Mouse (Mus musculus) thymus, adult 2 months (tissue): ENCODE measurements around the gene Kctd15. TPM values are rescaled to one million over a fixed set of nuclear protein-coding genes. Genes with fewer than 3 reads are reported as not detected.

ENCODE experiments used
- DNase-seq: peaks from one replicate; pipeline ENCODE4 v3.0.0; 2021
- H3K27ac ChIP-seq: fragments of 200-500 bp; 2 replicates; pipeline ENCODE4 v1.5.1; 2012; ENCODE audit warnings: low read length, control low read depth; ENCODE audit not compliant: control insufficient read depth, insufficient read depth
- H3K27me3 ChIP-seq: fragments of 200-500 bp; 2 replicates; pipeline ENCODE4 v1.6.1; 2012; ENCODE audit warnings: mild to moderate bottlenecking, low read length, moderate library complexity, mixed read lengths; ENCODE audit not compliant: control insufficient read depth, insufficient read depth
- H3K36me3 ChIP-seq: fragments of 200-500 bp; 2 replicates; pipeline ENCODE4 v1.6.1; 2012; ENCODE audit warnings: mild to moderate bottlenecking, low read length, moderate library complexity; ENCODE audit not compliant: control insufficient read depth, insufficient read depth
- H3K4me1 ChIP-seq: fragments of 200-500 bp; replicated peaks from 2 replicates; pipeline ENCODE4 v1.6.1; 2012; ENCODE audit warnings: low read length; ENCODE audit not compliant: control insufficient read depth, insufficient read depth
- H3K4me3 ChIP-seq: fragments of 200-500 bp; 2 replicates; pipeline ENCODE4 v1.5.1; 2012; ENCODE audit warnings: mild to moderate bottlenecking, low read length, control low read depth, moderate library complexity; ENCODE audit not compliant: control insufficient read depth, insufficient read depth
- CTCF ChIP-seq: fragments of 200-500 bp; IDR thresholded peaks from 2 replicates; pipeline ENCODE4 v1.5.1; 2012; ENCODE audit warnings: mild to moderate bottlenecking, control low read depth, low read length, moderate library complexity, borderline replicate concordance; ENCODE audit not compliant: control insufficient read depth, poor library complexity, insufficient read depth; ENCODE audit errors: extremely low read depth
- POLR2A ChIP-seq: fragments of 200-500 bp; IDR thresholded peaks from 2 replicates; pipeline ENCODE4 v1.6.1; 2012; ENCODE audit warnings: mild to moderate bottlenecking, low read length, control low read depth, moderate library complexity; ENCODE audit not compliant: control insufficient read depth, poor library complexity, insufficient read depth; ENCODE audit errors: extremely low read depth
- WGBS: fragments of 180-500 bp; shearing (Covaris S2); methylation state at CpG from one replicate; pipeline ENCODE4 v1.1.7; 2018; 5-methylcytosine and 5-hydroxymethylcytosine counted together
- polyA plus RNA-seq: library from polyadenylated mRNA; depleted of rRNA; stranded (reverse); fragments of >200 nt; gene quantifications from 2 replicates; pipeline ENCODE4 v1.2.3, GENCODE M21; 2012

Kctd15 gene
- polyA plus RNA-seq, 1 experiment, result 14.2 TPM

DNA sequence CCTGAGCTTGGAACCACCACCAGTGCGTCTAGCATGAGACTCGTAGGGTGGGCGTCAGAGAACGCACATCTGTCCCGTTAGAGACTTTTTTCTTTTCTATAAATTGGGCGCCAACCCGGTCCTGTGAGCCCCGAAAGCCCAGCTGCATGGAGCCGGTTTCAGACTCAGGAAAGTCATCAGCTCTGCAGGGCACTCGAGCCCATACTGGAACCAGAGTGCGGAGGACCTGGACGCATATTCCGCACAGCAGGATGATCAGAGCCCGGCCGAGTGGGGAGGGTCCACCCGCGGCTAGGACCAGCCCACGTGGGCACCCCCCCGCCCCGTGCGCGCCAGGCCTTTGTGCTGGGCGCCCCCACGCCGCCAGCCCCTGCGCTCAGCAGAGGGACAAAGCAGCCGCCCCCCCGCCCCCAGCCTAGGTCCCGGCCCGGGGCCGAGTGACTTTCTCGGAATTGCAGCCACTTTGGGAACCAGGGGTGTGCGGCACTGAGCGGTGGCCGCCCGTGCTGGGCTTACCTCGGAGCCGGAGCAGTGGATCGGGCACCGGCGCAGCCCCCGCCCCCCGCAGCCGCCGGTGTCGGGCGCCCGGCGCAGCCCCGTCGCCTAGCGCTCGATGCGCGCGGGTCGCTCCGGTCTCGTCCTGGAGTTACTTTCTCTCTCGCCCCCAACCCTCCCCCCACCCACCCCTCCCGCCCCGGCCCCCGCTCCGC, 2.6 kb downstream of the Kctd15 start:
- H3K4me3 ChIP-seq, result peak overlapping the region; percentile 11; the same call in 1 of the 2 replicates
- 2% methylated on average over 59 of the region's 64 CpGs for WGBS

GRCm38 (mm10) chr7:34652751-34653502, 3.6 kb downstream of the Kctd15 start:
- Histone ChIP-seq H3K4me1 (no peaks in the 10 kb centered on the region), H3K27me3 (peaks cover 12% of the 10 kb centered on the region), H3K36me3 (no peaks in the 10 kb centered on the region), H3K4me3 (no peak overlapping the region), H3K27ac (no peak overlapping the region)
- DNase-seq, result no peak
- TF ChIP-seq POLR2A (no peak), CTCF (no peak)
- WGBS, result 7% methylated on average over 48 of the region's 48 CpGs

More for the DNA sequence above, 2.6 kb downstream of the Kctd15 start:
- Histone ChIP-seq H3K27ac (no peak overlapping the region), H3K4me1 (no peaks in the 10 kb centered on the region), H3K27me3 (peaks cover 12% of the 10 kb centered on the region), H3K36me3 (no peaks in the 10 kb centered on the region)
- no peak for DNase-seq
- no peak for TF ChIP-seq CTCF
- TF ChIP-seq POLR2A, result no peak

DNA sequence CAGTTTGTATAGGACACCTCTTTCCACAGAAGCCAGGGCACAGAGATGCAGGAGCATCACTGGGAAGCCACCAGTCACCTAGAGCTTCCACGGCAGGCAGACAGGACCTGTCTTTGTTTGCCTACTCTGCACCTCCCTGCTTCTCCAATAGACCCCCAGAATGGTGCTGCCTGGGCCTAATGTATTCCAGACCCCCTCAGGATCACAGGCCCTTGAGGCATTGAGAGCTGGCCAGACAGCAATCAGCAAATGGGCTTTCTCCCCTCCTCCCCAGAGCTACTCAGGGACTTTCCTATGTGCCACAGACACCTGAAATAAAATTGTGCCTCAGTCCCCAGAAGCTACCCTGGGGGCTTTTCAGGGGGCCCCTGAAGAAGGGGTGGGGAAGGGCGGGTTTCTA, 5.2 kb downstream of the Kctd15 start:
- H3K27ac ChIP-seq, result no peak overlapping the region
- whole genome bisulfite sequencing, result 75% methylated on average over 2 of the region's 2 CpGs
- H3K4me1 ChIP-seq, result no peaks in the 10 kb centered on the region
- peaks cover 12% of the 10 kb centered on the region for H3K27me3 ChIP-seq
- no peaks in the 10 kb centered on the region for H3K36me3 ChIP-seq
- DNase-seq, result no peak
- no peak overlapping the region for H3K4me3 ChIP-seq
- TF ChIP-seq POLR2A, result no peak
- TF ChIP-seq CTCF, result no peak

- H3K36me3 ChIP-seq, result no peaks in the 10 kb centered on the region
- WGBS, result 50% methylated on average over 9 of the region's 9 CpGs
Observed at GRCm38 (mm10) chr7:34647052-34647451, 9.5 kb downstream of the Kctd15 start.

DNA sequence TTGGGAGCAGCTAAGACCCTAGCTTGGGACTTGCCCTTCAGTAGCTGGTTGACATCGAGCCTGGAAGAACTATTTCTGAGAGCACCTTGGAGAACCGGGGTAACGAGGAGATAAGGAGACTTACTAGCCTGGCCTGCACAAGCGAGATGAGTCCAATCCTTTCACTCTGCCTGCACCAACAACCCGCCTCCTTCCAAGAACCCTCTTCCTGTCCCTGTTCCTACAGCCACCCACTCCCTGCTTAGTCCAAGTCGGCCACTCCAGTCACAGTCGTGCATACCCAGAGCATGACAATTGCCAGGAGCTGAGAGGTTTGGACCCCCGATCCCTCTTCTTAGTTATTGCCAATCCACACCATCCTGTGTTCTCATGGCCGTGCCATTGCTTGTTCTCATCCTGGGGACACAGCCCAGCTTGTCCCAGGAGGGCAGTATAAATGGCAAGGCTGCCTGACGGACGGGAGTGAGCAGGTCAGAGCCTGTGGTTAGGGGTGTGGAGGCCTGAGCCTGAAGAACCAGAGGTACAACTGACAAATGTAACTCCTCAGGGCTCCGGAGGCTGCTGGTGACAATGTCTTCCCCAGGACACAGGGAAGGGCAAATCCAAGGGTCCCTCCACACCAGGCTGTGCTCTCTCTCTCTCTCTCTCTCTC, 10.3 kb downstream of the Kctd15 start:
- Histone ChIP-seq H3K4me3 (no peak overlapping the region), H3K27me3 (no peaks in the 10 kb centered on the region), H3K36me3 (no peaks in the 10 kb centered on the region), H3K27ac (no peak overlapping the region), H3K4me1 (no peaks in the 10 kb centered on the region)
- DNase-seq, result no peak
- WGBS, result 91% methylated on average over 12 of the region's 12 CpGs
- no peak for TF ChIP-seq CTCF
- TF ChIP-seq POLR2A, result no peak

More at GRCm38 (mm10) chr7:34647052-34647451, 9.5 kb downstream of the Kctd15 start:
- TF ChIP-seq POLR2A, result no peak
- no peak overlapping the region for H3K27ac ChIP-seq
- H3K27me3 ChIP-seq, result no peaks in the 10 kb centered on the region
- no peak for DNase-seq
- no peaks in the 10 kb centered on the region for H3K4me1 ChIP-seq
- H3K4me3 ChIP-seq, result no peak overlapping the region

GRCm38 (mm10) chr7:34645623-34646022, 10.9 kb downstream of the Kctd15 start:
- no peaks in the 10 kb centered on the region for H3K27me3 ChIP-seq
- H3K4me3 ChIP-seq, result no peak overlapping the region
- WGBS, result 93% methylated on average over 2 of the region's 2 CpGs
- H3K36me3 ChIP-seq, result no peaks in the 10 kb centered on the region
- H3K4me1 ChIP-seq, result no peaks in the 10 kb centered on the region
- H3K27ac ChIP-seq, result no peak overlapping the region
- no peak for DNase-seq
- TF ChIP-seq POLR2A, result no peak
- no peak for TF ChIP-seq CTCF

GRCm38 (mm10) chr7:34644591-34644990, 11.9 kb downstream of the Kctd15 start:
- Histone ChIP-seq H3K27ac (no peak overlapping the region), H3K27me3 (no peaks in the 10 kb centered on the region), H3K4me3 (no peak overlapping the region), H3K4me1 (no peaks in the 10 kb centered on the region), H3K36me3 (no peaks in the 10 kb centered on the region)
- no peak for DNase-seq
- TF ChIP-seq POLR2A, result no peak
- no peak for TF ChIP-seq CTCF
- 94% methylated on average over 18 of the region's 18 CpGs for WGBS
